Mouse (Mus musculus): Measurements from ENCODE around the gene Dclk2.

Gene Dclk2

DNA sequence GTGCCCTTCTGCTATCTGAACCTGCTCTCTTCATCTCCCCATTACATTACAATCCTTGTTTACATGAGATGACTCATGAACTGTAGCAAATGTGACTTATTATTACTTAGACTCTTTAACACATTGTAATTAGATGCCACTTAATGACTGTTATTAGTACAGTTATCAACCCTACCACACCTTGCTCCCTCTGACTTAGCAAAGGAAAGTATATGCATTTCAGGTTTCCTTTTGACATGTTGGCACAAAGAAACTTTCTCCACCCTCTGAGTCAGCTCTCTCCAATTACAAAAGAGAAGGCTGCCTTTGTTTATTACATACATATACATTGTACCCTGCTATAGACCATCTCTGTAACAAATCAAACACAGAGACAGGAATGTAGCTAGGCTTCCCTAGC, 33.1 kb downstream of the Dclk2 start:
- no peak for DNase-seq

DNA sequence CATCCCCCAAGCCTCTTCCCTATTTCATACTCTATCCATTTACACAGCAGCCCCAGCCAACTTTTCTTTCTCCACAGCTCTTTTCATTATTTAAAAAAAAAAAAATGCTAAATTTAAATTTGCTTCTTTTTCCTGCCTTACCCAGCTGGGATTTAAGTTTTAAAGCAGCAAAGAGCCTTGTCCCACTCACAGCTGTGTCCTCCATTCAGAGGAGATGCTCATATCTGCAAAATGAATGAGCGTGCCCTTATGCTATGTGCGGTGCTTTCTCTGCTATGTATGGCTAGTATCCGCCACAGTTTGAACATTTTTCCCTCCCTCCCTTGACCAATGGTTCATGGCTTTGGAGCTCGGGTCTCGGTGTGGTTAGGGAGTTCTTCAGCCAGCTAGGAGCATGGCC, 35.5 kb downstream of the Dclk2 start:
- no peak for DNase-seq

DNA sequence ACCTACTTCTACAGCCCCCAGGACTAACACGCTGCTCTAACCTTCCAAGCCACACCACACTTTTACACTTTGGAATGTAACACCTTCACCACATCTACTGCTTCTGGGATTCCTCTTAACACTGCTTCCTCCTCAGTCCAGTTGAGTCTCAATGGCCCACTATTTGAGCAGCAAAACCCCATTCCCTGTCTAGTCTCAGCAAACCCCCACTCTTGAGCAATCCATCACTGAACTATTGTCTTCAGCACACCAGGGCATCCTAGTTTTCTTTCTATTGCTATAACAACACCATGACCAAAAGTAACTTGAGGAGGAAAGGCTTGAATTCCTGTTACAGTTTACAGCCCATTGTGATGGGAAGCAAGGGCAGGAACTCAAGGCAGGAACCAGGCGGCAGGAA, 36.2 kb downstream of the Dclk2 start:
- DNase-seq: no peak

DNA sequence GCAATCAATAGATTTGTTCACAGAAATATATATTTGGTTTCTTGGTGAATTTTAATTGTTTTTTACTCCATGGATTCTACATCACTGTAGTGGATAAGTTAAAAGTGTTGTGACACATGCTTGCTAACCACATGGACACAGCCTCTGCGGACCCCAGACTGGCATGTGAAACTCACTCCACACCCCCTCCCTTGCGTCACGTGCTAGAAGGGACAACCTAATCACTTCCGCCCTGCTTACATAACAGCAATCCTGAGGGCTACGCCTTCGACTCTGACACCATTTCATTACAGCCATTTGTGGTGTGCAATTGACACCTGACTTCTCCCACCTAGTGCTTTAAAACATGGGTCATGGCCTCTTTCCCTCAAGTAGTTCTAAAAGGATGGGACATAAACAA, 36.7 kb downstream of the Dclk2 start:
- DNase-seq: no peak

- no peak for DNase-seq
Measured at GRCm38 (mm10) chr3:86875912-86876311, 44.7 kb downstream of the Dclk2 start.

GRCm38 (mm10) chr3:86873092-86873600, 47.5 kb downstream of the Dclk2 start:
- no peak for DNase-seq

DNA sequence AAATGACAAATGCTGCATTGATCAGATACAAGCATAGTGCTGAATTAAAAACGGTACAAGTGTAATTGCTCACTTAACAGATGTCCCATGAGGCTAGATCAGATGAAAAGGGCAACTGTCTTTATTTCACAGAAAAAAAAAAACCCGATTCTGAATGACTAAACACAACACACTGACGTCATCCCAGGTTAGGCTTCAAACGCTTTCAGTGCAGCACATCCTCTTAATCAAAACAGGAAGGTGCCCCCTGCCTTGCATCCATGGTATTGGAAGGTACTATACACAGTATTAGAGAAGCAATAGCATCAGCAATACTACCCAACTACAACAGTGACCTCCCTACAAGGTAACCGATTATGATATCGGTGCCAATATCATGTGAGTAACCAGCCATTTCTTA, 49.7 kb downstream of the Dclk2 start:
- no peak for DNase-seq

DNA sequence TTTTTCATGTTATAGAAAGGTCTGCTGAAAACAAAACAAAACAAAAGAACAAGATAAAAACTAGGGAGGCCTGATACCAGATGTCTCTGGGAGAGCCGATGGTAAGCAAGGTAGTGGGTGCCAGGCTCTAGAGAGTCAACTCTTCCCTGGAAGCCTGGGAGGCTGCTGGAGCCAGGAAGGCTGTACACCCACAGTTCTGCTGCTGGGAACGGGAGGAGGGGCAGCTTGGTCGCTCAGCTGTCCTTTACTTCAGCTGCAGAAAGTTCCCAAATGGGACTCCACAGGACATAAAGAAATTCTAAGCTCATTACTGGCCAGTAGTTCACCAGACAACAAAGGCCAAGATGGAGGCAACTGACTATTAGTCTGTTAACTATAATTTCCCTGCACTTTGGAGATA, 50.2 kb downstream of the Dclk2 start:
- no peak for DNase-seq

- DNase-seq: no peak
Measured at GRCm38 (mm10) chr3:86868721-86869120, 51.9 kb downstream of the Dclk2 start.

DNA sequence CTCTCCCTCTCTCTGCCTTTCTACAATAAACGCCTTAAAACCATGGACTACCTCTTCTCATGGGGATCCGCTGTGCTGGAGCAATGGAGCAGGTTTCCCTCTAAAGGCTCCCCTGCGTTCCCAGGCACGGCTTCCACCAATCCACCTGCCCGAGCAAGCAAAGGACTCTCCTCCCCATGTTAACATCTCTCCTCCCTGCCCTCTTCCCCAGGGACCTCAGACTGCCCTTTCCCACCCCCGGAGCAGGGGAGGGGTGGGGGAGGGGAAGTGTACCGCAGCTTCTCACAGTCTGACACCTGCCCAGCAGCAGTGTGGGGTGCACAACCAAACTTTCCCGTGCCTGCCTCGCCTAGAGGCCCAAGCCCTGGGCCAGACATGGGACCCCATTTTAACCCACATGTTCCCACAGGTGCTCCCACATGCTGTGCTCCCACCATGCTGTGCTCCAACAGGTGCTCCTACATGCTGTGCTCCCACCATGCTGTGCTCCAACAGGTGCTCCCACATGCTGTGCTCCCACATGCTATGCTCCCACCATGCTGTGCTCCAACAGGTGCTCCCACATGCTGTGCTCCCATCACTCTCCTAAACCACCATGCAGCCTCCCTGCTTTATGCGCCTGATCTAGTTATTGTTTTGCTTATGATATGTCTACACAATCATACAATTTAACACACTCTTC, 57.2 kb downstream of the Dclk2 start:
- no peak for DNase-seq

- DNase-seq: no peak
Measured at GRCm38 (mm10) chr3:86862939-86863311, 57.7 kb downstream of the Dclk2 start.

- no peak for DNase-seq
Measured at GRCm38 (mm10) chr3:86862245-86862938, 58.3 kb downstream of the Dclk2 start.

DNA sequence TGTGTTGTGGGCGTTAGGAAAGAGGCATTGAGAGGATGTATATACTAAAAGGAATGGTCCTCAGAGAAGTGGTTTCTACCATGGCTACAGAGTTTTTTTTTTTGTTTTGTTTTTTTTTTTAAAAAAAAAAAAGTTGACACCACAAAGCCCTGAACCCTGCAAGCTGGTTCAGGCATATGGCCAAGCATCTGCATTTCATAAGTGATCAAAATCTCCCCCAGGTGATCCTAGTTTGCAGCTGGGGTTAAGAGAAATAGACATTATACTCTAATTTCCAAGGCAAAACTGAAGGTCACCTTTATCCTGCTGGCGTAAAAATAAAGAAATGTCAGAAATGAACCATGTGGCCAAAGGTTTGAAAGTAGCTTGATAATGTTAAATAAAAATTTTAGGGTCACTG, 60.9 kb downstream of the Dclk2 start:
- no peak for DNase-seq

DNA sequence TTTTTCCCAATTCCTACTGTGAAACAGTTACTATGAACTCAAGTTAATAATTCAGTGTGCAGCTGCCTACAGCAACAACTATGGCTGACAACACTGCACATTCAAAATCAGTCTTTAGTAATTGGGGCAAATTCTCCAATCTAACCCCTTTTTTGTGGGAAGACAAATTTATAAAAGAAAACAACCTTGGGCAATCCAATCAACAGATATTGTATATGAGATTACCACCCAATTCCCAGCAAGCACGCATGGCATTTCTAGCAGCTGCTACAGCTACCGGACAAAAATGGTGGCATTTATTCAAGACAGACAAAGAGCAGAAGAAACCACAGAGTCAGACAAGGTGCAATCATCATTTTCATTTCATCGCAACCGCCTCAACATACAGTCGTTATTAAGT, 62.0 kb downstream of the Dclk2 start:
- DNase-seq: no peak

DNA sequence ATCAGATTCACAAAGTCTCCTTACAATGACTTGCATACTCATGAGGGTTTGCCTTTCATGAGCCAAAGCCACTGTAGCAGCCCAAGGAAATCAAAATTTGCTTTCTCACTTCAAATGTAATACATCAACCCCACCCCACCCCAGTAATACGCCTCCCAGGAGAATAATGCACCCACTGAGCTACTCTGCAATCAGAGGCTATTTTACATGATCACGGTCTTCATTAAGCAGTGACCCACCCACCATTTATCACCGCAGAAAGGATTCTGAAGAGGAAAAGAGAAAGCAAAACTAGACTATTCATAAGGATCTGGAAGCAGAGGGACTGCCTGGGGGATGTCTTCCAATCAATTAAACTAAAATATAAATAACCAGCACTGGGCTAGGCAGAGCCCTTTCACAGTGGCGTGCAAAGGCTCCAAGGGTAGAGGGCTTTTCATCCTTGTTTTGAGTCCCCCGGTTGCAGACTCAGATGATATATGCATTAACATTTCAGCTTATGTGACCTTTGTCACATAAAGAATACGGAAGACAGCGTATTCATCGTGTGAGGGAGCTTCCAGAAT, 62.7 kb downstream of the Dclk2 start:
- DNase-seq: no peak

- DNase-seq: no peak
Measured at GRCm38 (mm10) chr3:86852867-86853266, 67.8 kb downstream of the Dclk2 start.

- no peak for DNase-seq
Measured at GRCm38 (mm10) chr3:86851131-86851530, 69.5 kb downstream of the Dclk2 start.

- DNase-seq: no peak
Measured at GRCm38 (mm10) chr3:86850394-86851030, 70.1 kb downstream of the Dclk2 start.

DNA sequence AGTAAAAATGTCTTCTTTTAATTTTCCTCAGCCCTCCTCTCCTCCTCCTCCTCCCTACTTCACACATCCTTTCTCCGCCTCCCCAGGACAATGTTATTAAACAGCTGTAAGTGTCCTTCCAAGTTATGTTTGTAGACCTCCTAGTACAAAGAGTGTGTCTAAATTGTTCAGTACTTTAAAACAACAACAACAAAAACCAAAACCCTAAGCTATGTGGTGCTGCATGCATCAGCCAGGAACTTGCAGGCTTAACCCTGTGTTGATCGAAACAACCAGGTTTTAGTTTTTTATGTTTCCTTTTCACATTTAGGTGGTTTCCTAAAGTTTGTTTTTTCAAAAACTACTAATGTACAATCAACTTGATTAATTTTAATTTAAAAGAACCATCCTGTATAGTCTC, 71.3 kb downstream of the Dclk2 start:
- no peak for DNase-seq

DNA sequence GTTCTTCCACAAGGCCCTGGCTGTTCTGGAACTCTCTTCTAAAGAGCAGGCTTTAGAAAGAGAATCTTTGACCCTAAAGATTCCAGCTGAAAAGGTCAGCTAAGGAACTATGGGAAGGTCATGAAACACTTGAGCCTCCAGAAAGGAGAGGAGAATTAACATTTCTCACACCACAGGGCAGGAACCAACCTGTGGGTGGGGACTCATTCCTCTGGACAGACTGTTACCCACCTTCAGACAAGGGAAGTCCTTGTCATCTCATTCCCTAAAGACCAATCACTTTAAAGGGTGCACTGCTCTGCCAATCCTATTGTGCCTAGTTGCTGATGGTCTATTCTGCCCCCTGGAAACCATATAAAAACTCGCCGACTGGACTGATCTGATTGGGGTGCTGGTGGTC, 73.1 kb downstream of the Dclk2 start:
- no peak for DNase-seq

- DNase-seq: no peak
Measured at GRCm38 (mm10) chr3:86846036-86846435, 74.6 kb downstream of the Dclk2 start.

DNA sequence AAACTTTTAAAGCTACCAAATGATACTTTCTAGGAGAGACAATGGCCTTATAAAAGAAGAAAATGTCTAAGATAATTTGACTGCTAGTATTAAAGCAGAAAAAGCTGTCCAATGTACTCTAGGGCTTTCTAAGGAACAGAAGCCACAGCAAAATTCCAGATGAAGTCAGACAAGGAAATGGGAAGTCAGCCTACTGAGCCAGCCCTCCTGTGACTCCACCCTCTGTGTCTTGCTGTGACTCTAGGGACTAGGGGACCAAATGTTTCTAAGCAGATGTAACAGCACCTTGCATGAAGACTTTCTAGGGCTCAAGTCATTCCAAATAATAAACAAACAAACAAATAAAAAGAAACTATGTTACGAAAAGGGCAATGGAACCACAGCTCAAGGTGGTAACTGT, 75.1 kb downstream of the Dclk2 start:
- DNase-seq: no peak

GRCm38 (mm10) chr3:86844804-86845481, 75.7 kb downstream of the Dclk2 start:
- no peak for DNase-seq

All from lung, postnatal 4 days (tissue).